Mouse (Mus musculus) ES-Bruce4 (cell line): ENCODE measurements around the gene Dst.

Experiments
- CTCF ChIP-seq: IDR thresholded peaks from one replicate; pipeline ENCODE4 v1.8.1; 2011; ENCODE audit warnings: low read depth, low read length
- EP300 ChIP-seq: IDR thresholded peaks from 2 replicates; pipeline ENCODE4 v1.6.1; 2011; ENCODE audit warnings: low read depth, low read length; ENCODE audit not compliant: insufficient read depth

- no peak for TF ChIP-seq EP300
- TF ChIP-seq CTCF: no peak
Observed at GRCm38 (mm10) chr1:34033052-34033451, 125.0 kb downstream of the Dst start.
